Mouse (Mus musculus): ENCODE measurements around the gene Tcf7. TPM values are rescaled to one million over a fixed set of nuclear protein-coding genes. Genes with fewer than 3 reads are reported as not detected.

The Tcf7 gene
- polyA plus RNA-seq (2015; fragmentation: Nextera tagmentation; extraction: Ambion mirVana): 2.1 and 3.2 TPM in 2 replicates

GRCm38 (mm10) chr11:52282774-52283595 is at the start of gene Tcf7:
Tcf7 (minus strand) TSS chr11:52283014.

GRCm38 (mm10) chr11:52231606-52232541 is 50.9 kb downstream of the Tcf7 start, which contains the start of gene Skp1a:
Skp1a (plus strand) TSS chr11:52231995.

GRCm38 (mm10) chr11:52213887-52214286 is 68.9 kb downstream of the Tcf7 start, which contains the start of gene Olfr1371:
Olfr1371 (minus strand) TSS chr11:52213987.

Other genes with a start within 250 kb of the Tcf7 start
- gene Ppp2ca, start 184.3 kb downstream of the Tcf7 start, polyA plus RNA-seq (2015; fragmentation: Nextera tagmentation; extraction: Ambion mirVana): 35.1 and 35.2 TPM in 2 replicates
- gene Olfr1373, start 137.5 kb downstream of the Tcf7 start, polyA plus RNA-seq (2015; fragmentation: Nextera tagmentation; extraction: Ambion mirVana): not detected in 2 replicates
- gene Olfr1371, start 69.0 kb downstream of the Tcf7 start, polyA plus RNA-seq (2015; fragmentation: Nextera tagmentation; extraction: Ambion mirVana): not detected in 2 replicates
- 346 and 349 TPM in 2 replicates for gene Skp1a, start 51.0 kb downstream of the Tcf7 start, polyA plus RNA-seq (2015; fragmentation: Nextera tagmentation; extraction: Ambion mirVana)
- 123 and 126 TPM in 2 replicates for gene Vdac1, start 77.8 kb upstream of the Tcf7 start, polyA plus RNA-seq (2015; fragmentation: Nextera tagmentation; extraction: Ambion mirVana)
- gene 9530068E07Rik, start 113.4 kb upstream of the Tcf7 start, polyA plus RNA-seq (2015; fragmentation: Nextera tagmentation; extraction: Ambion mirVana): 64.3 and 79.3 TPM in 2 replicates